Mouse (Mus musculus): ENCODE data around the gene Gramd4. TPM values are rescaled to one million over a fixed set of nuclear protein-coding genes. Genes with fewer than 3 reads are reported as not detected.
A peak's percentile ranks its signal among the peaks of the same experiment; 100 is the strongest.

Gene Gramd4
- polyA plus RNA-seq, 1 experiment, result 15.0 TPM

GRCm38 (mm10) chr15:86171316-86171715 is 113.8 kb downstream of the Gramd4 start:
- Histone ChIP-seq H3K4me3 (no peak overlapping the region), H3K36me3 (ENCODE audit: control insufficient read depth, insufficient read depth) (no peaks in the 10 kb centered on the region), H3K79me2 (ENCODE audit: control insufficient read depth, insufficient read depth) (no peaks in the 10 kb centered on the region), H3K4me2 (ENCODE audit: low read depth) (no peak overlapping the region), H3K27me3 (ENCODE audit: control insufficient read depth, insufficient read depth, insufficient read length) (no peaks in the 10 kb centered on the region), H3ac (ENCODE audit: control insufficient read depth, insufficient read length) (no peak overlapping the region)
- no peak for TF ChIP-seq POLR2A (IDR thresholded peaks at IDR 0.05; ENCODE audit: insufficient read length, low read depth)
- TF ChIP-seq POLR2AphosphoS2 (IDR thresholded peaks at IDR 0.05; ENCODE audit: insufficient read length, low read depth), result no peak
- TF ChIP-seq E2F4 (IDR thresholded peaks at IDR 0.05; ENCODE audit: insufficient read depth), result no peak
- no peak for TF ChIP-seq CEBPB (IDR thresholded peaks at IDR 0.05; ENCODE audit: insufficient read depth, poor library complexity, severe bottlenecking)
- no peak for TF ChIP-seq MYOD1 (IDR thresholded peaks at IDR 0.05; ENCODE audit: control insufficient read depth in 1 of 3, insufficient read length in 2 of 3, low read depth in 2 of 3)
- no peak for TF ChIP-seq TCF3 (IDR thresholded peaks at IDR 0.05; ENCODE audit: insufficient read length, low read depth)
- TF ChIP-seq MYOG (IDR thresholded peaks at IDR 0.05; ENCODE audit: control insufficient read depth in 1 of 3, insufficient read depth in 1 of 3, insufficient read length in 2 of 3, low read depth in 2 of 3), result no peak

- Histone ChIP-seq H3ac (ENCODE audit: control insufficient read depth, insufficient read length) (no peak overlapping the region), H3K79me2 (ENCODE audit: control insufficient read depth, insufficient read depth) (no peaks in the 10 kb centered on the region), H3K4me3 (no peak overlapping the region), H3K4me2 (ENCODE audit: low read depth) (no peak overlapping the region), H3K27me3 (ENCODE audit: control insufficient read depth, insufficient read depth, insufficient read length) (no peaks in the 10 kb centered on the region), H3K36me3 (ENCODE audit: control insufficient read depth, insufficient read depth) (no peaks in the 10 kb centered on the region)
- TF ChIP-seq MYOD1 (IDR thresholded peaks at IDR 0.05; ENCODE audit: control insufficient read depth in 1 of 3, insufficient read length in 2 of 3, low read depth in 2 of 3), result peak; percentile 32 to 97 (median 94)
- peak; percentile 91 for TF ChIP-seq TCF3 (IDR thresholded peaks at IDR 0.05; ENCODE audit: insufficient read length, low read depth)
- peak; percentile 63 for TF ChIP-seq TCF12 (IDR thresholded peaks at IDR 0.05; ENCODE audit: insufficient read depth, poor library complexity, severe bottlenecking)
- no peak for TF ChIP-seq REST (IDR thresholded peaks at IDR 0.05; ENCODE audit: insufficient read depth, insufficient read length)
- TF ChIP-seq MYOG (IDR thresholded peaks at IDR 0.05; ENCODE audit: control insufficient read depth in 1 of 3, insufficient read depth in 1 of 3, insufficient read length in 2 of 3, low read depth in 2 of 3), result peak; percentile 69 to 99 (median 96)
Measured at GRCm38 (mm10) chr15:86172124-86172523, 114.6 kb downstream of the Gramd4 start.

- Histone ChIP-seq H3K4me3 (no peak overlapping the region), H3K36me3 (ENCODE audit: control insufficient read depth, insufficient read depth) (no peaks in the 10 kb centered on the region), H3K27me3 (ENCODE audit: control insufficient read depth, insufficient read depth, insufficient read length) (no peaks in the 10 kb centered on the region), H3ac (ENCODE audit: control insufficient read depth, insufficient read length) (no peak overlapping the region), H3K79me2 (ENCODE audit: control insufficient read depth, insufficient read depth) (no peaks in the 10 kb centered on the region), H3K4me2 (ENCODE audit: low read depth) (no peak overlapping the region)
- no peak for TF ChIP-seq POLR2A (IDR thresholded peaks at IDR 0.05; ENCODE audit: insufficient read length, low read depth)
- TF ChIP-seq REST (IDR thresholded peaks at IDR 0.05; ENCODE audit: insufficient read depth, insufficient read length), result no peak
- no peak for TF ChIP-seq USF1 (IDR thresholded peaks at IDR 0.05; ENCODE audit: low read depth)
- no peak for TF ChIP-seq MAX (IDR thresholded peaks at IDR 0.05; ENCODE audit: low read depth)
- no peak for TF ChIP-seq TCF3 (IDR thresholded peaks at IDR 0.05; ENCODE audit: insufficient read length, low read depth)
- no peak for TF ChIP-seq E2F4 (IDR thresholded peaks at IDR 0.05; ENCODE audit: insufficient read depth)
- no peak for TF ChIP-seq MYOG (IDR thresholded peaks at IDR 0.05; ENCODE audit: control insufficient read depth in 1 of 3, insufficient read depth in 1 of 3, insufficient read length in 2 of 3, low read depth in 2 of 3)
- TF ChIP-seq SRF (IDR thresholded peaks at IDR 0.05; ENCODE audit: control insufficient read depth, insufficient read length, low read depth), result no peak
- no peak for TF ChIP-seq TCF12 (IDR thresholded peaks at IDR 0.05; ENCODE audit: insufficient read depth, poor library complexity, severe bottlenecking)
- no peak for TF ChIP-seq CEBPB (IDR thresholded peaks at IDR 0.05; ENCODE audit: insufficient read depth, poor library complexity, severe bottlenecking)
- no peak for TF ChIP-seq POLR2AphosphoS2 (IDR thresholded peaks at IDR 0.05; ENCODE audit: insufficient read length, low read depth)
- no peak for TF ChIP-seq MYOD1 (IDR thresholded peaks at IDR 0.05; ENCODE audit: control insufficient read depth in 1 of 3, insufficient read length in 2 of 3, low read depth in 2 of 3)
Measured at GRCm38 (mm10) chr15:86172526-86172925, 115.0 kb downstream of the Gramd4 start.

GRCm38 (mm10) chr15:86173136-86173985 is 115.9 kb downstream of the Gramd4 start:
- no peak overlapping the region for H3K4me2 ChIP-seq (ENCODE audit: low read depth)
- no peaks in the 10 kb centered on the region for H3K36me3 ChIP-seq (ENCODE audit: control insufficient read depth, insufficient read depth)
- no peak overlapping the region for H3K4me3 ChIP-seq
- no peaks in the 10 kb centered on the region for H3K27me3 ChIP-seq (ENCODE audit: control insufficient read depth, insufficient read depth, insufficient read length)
- TF ChIP-seq MYOD1 (IDR thresholded peaks at IDR 0.05; ENCODE audit: control insufficient read depth in 1 of 3, insufficient read length in 2 of 3, low read depth in 2 of 3) (no peak), SRF (IDR thresholded peaks at IDR 0.05; ENCODE audit: control insufficient read depth, insufficient read length, low read depth) (no peak), TCF12 (IDR thresholded peaks at IDR 0.05; ENCODE audit: insufficient read depth, poor library complexity, severe bottlenecking) (no peak), MYOG (IDR thresholded peaks at IDR 0.05; ENCODE audit: control insufficient read depth in 1 of 3, insufficient read depth in 1 of 3, insufficient read length in 2 of 3, low read depth in 2 of 3) (peak in 1 of 3 experiments; percentile 14)
- no peaks in the 10 kb centered on the region for H3K79me2 ChIP-seq (ENCODE audit: control insufficient read depth, insufficient read depth)
- no peak overlapping the region for H3ac ChIP-seq (ENCODE audit: control insufficient read depth, insufficient read length)

Data from myocyte (in vitro differentiated cells).